Mouse (Mus musculus): ENCODE data around the gene Eml6. TPM values are rescaled to one million over a fixed set of nuclear protein-coding genes. Genes with fewer than 3 reads are reported as not detected.
"Not testable (repeated sequence)": the region's sequence is repeated elsewhere in the genome, so short reads cannot be mapped to it uniquely, and the experiment has no call there.

The Eml6 gene
- total RNA-seq, 4 experiments from 2014 or later = 3.8 to 11.4 (median 7.0) TPM

GRCm38 (mm10) chr11:29788921-29789638, 236.8 kb downstream of the Eml6 start:
- no peak for DNase-seq

- no peak for DNase-seq
Observed at GRCm38 (mm10) chr11:29788499-29788898, 237.3 kb downstream of the Eml6 start.

GRCm38 (mm10) chr11:29787473-29787872, 238.4 kb downstream of the Eml6 start:
- DNase-seq = no peak

- DNase-seq = no peak
Observed at GRCm38 (mm10) chr11:29786583-29787219, 239.1 kb downstream of the Eml6 start.

- DNase-seq = no peak
Observed at GRCm38 (mm10) chr11:29779409-29780026, 246.3 kb downstream of the Eml6 start.

GRCm38 (mm10) chr11:29778936-29779335, 246.9 kb downstream of the Eml6 start:
- DNase-seq = no peak

GRCm38 (mm10) chr11:29777964-29778363, 247.9 kb downstream of the Eml6 start:
- no peak for DNase-seq

GRCm38 (mm10) chr11:29774760-29775159, 251.1 kb downstream of the Eml6 start:
- no peak for DNase-seq

GRCm38 (mm10) chr11:29774296-29774695, 251.5 kb downstream of the Eml6 start:
- no peak for DNase-seq

GRCm38 (mm10) chr11:29772279-29772678, 253.6 kb downstream of the Eml6 start:
- DNase-seq = no peak

- no peak for DNase-seq
Observed at GRCm38 (mm10) chr11:29770666-29771400, 255.0 kb downstream of the Eml6 start.

GRCm38 (mm10) chr11:29768523-29768922, 257.3 kb downstream of the Eml6 start:
- DNase-seq = no peak

GRCm38 (mm10) chr11:29766313-29766982, 259.4 kb downstream of the Eml6 start:
- no peak for DNase-seq

GRCm38 (mm10) chr11:29765063-29765462, 260.8 kb downstream of the Eml6 start:
- DNase-seq = no peak

- no peak for DNase-seq
Observed at GRCm38 (mm10) chr11:29762768-29763167, 263.1 kb downstream of the Eml6 start.

- no peak for DNase-seq
Observed at GRCm38 (mm10) chr11:29761387-29761786, 264.4 kb downstream of the Eml6 start.

- DNase-seq = no peak
Observed at GRCm38 (mm10) chr11:29758617-29759016, 267.2 kb downstream of the Eml6 start.

- not testable (repeated sequence) for DNase-seq
Observed at GRCm38 (mm10) chr11:29756007-29756406, 269.8 kb downstream of the Eml6 start.

GRCm38 (mm10) chr11:29751648-29752611, 273.9 kb downstream of the Eml6 start:
- DNase-seq = no peak

- DNase-seq = no peak
Observed at GRCm38 (mm10) chr11:29751013-29751412, 274.8 kb downstream of the Eml6 start.

- no peak for DNase-seq
Observed at GRCm38 (mm10) chr11:29749468-29749829, 276.4 kb downstream of the Eml6 start.

Measured in adrenal gland, adult 8-10 months (tissue).